Mouse (Mus musculus) erythroblast, embryonic 14.5 days (primary cell): ENCODE results near the gene Fam114a1.

Experiments
- GATA1 ChIP-seq: IDR thresholded peaks from 2 replicates; pipeline ENCODE4 v1.6.1; 2012; ENCODE audit warnings: low read length, inconsistent platforms, mixed read lengths
- TAL1 ChIP-seq: IDR thresholded peaks from 3 replicates; pipeline ENCODE4 v1.6.1; 2012; ENCODE audit warnings: low read length, inconsistent platforms, mixed read lengths

DNA sequence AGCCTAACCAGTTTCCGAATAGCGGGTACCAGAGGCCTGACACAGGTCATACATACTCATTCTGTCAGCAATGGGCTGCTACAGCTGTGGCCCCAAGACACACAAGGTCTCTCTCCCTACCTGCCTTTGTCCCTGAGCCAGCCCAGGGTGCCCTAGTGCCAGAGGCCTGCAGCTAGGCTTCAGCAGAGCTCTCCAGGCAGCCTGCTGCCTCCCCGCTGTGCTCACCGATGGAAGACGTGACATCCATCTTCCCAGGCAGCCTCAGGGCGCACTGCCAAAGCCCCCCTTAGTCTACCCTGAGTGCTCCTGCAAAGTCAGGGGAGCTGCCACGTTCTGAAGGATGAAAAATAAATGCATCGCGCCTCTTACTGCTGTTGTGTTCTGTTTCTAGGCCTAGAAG is 58.1 kb downstream of the Fam114a1 start:
- TF ChIP-seq GATA1 (no peak), TAL1 (no peak)
